Mouse (Mus musculus): ENCODE measurements at regions not wholly inside any gene's neighbourhood (a gene's known extent, or its start where the extent isn't known, plus 50 kb on each side); places are given as distances from the start of the nearest gene placed in this dataset.

DNA sequence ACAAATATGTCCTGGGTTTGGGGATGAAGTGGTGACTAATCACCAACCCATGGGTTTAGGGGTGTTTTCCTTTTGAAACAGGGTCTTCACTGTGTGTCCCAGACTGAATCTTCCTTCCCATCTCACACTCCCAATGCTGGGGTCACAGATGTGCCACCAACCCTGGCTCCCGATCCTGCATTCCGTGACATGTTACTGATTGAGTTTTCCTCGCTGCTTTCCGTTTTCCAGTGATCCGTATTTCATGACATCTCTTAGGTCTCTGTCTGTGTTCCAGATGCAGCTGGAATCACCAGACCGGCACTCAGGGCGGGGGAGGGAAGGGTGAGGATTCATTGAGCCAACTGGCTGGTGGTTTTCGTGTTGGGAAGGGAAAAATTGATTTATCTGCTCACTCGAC, 157.1 kb downstream of the Opa1 start:
- no peak for ATAC-seq (ENCODE audit: low FRiP score, low TSS enrichment)
- H3K27ac ChIP-seq (ENCODE audit: low read depth, low read length): no peak overlapping the region
- 34% methylated on average over 9 of the region's 9 CpGs for WGBS
- no peak overlapping the region for H3K4me2 ChIP-seq (replicated peaks; ENCODE audit: low read depth, low read length)
- no peaks in the 10 kb centered on the region for H3K36me3 ChIP-seq (ENCODE audit: control insufficient read depth, insufficient read depth, low read length)
- H3K9ac ChIP-seq (ENCODE audit: low read depth, low read length): no peak overlapping the region
- H3K27me3 ChIP-seq (ENCODE audit: control insufficient read depth, insufficient read depth, low read length): peaks cover 14% of the 10 kb centered on the region
- H3K4me1 ChIP-seq (ENCODE audit: control insufficient read depth, insufficient read depth, low read length): peaks cover 18% of the 10 kb centered on the region
- no peaks in the 10 kb centered on the region for H3K9me3 ChIP-seq (ENCODE audit: control insufficient read depth, low read length)
- no peak overlapping the region for H3K4me3 ChIP-seq (ENCODE audit: low read length)

DNA sequence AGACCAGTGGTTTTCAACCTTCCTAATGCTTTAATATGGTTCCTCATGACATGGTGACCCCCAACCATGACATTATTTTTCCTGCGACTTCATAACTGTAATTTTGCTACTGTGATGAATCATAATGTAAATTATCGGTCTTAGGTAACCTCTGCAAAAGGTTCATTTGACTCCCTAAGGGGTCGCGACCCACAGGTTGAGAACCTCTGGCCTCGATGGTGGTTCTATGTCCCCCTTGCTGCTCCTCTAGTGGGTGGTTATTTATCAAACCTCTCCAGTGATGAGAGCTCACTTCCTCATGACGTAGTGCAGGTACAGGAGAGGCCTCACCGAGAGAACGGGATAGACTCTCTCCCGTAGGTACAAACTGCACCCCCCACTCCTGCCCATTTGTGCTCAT, 158.9 kb downstream of the Opa1 start:
- H3K36me3 ChIP-seq (ENCODE audit: control insufficient read depth, insufficient read depth, low read length): no peaks in the 10 kb centered on the region
- H3K9me3 ChIP-seq (ENCODE audit: control insufficient read depth, low read length): no peaks in the 10 kb centered on the region
- H3K4me1 ChIP-seq (ENCODE audit: control insufficient read depth, insufficient read depth, low read length): peaks cover 26% of the 10 kb centered on the region
- H3K27ac ChIP-seq (ENCODE audit: low read depth, low read length): no peak overlapping the region
- H3K27me3 ChIP-seq (ENCODE audit: control insufficient read depth, insufficient read depth, low read length): peaks cover 4% of the 10 kb centered on the region
- no peak overlapping the region for H3K4me2 ChIP-seq (replicated peaks; ENCODE audit: low read depth, low read length)
- no peak overlapping the region for H3K9ac ChIP-seq (ENCODE audit: low read depth, low read length)
- ATAC-seq (ENCODE audit: low FRiP score, low TSS enrichment): no peak
- 90% methylated on average over 9 of the region's 9 CpGs for WGBS
- H3K4me3 ChIP-seq (ENCODE audit: low read length): no peak overlapping the region

DNA sequence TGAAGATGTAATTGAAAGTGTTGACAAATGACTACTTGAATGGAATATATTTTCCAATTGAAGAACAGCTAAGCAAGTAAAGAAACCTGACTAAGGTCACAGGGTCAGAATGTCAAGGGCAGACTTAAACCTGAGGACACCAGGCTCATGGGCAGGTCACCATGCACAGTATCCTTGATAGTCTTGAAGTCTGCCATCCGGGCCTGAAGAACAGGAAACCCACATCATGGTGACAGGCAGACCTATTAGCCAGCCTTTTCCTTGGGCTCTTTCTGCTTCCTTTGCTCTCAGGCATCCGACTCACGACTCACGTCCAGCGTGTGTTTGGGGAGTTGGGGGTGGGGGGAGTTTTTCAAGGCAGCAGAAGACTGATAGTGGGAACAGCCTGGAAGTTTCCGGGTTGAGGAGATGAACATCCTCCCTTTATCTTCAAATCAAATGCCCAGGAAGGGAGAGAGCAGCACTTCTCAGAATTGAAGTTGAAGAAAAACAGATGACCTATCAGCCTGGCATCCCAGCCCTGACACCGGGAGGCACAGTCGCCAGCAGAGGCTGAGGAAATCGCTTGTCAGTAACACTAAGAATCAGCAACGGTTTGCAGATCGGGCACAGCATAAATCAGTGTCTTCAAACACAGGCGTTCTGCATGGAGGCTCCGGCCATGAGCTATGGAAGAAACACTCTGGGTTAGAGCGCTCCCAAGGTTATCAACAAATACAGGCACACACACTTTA, 163.5 kb downstream of the Opa1 start:
- H3K4me2 ChIP-seq (replicated peaks; ENCODE audit: low read depth, low read length): no peak overlapping the region
- no peaks in the 10 kb centered on the region for H3K9me3 ChIP-seq (ENCODE audit: control insufficient read depth, low read length)
- WGBS: 6% methylated on average over 14 of the region's 14 CpGs
- 0 out of 2 replicates have a peak, but pooled peaks have one; percentile 57 for ATAC-seq (ENCODE audit: low FRiP score, low TSS enrichment)
- H3K36me3 ChIP-seq (ENCODE audit: control insufficient read depth, insufficient read depth, low read length): no peaks in the 10 kb centered on the region
- no peak overlapping the region for H3K9ac ChIP-seq (ENCODE audit: low read depth, low read length)
- H3K4me3 ChIP-seq (ENCODE audit: low read length): no peak overlapping the region
- no peak overlapping the region for H3K27ac ChIP-seq (ENCODE audit: low read depth, low read length)
- H3K27me3 ChIP-seq (ENCODE audit: control insufficient read depth, insufficient read depth, low read length): no peaks in the 10 kb centered on the region
- H3K4me1 ChIP-seq (ENCODE audit: control insufficient read depth, insufficient read depth, low read length): peaks cover 11% of the 10 kb centered on the region

DNA sequence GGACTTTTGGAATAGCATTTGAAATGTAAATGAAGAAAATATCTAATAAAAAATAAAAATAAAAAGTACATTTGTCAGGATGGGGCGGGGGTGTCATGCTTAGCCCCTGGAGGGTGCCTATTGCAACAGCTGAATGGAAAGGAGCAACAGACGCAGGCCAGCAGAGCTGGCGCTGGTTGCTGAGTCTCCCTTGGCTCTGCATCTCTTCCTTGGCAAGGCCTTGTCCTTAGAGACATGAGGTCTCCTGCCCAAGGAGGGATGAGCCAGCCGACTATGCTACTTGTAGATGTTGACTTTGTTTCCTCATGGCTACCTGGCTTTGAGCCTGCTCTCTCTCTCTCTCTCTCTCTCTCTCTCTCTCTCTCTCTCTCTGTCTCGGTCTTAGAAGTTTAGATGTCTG, 166.4 kb downstream of the Opa1 start:
- Histone ChIP-seq H3K36me3 (ENCODE audit: control insufficient read depth, insufficient read depth, low read length) (no peaks in the 10 kb centered on the region), H3K9me3 (ENCODE audit: control insufficient read depth, low read length) (no peaks in the 10 kb centered on the region), H3K27me3 (ENCODE audit: control insufficient read depth, insufficient read depth, low read length) (no peaks in the 10 kb centered on the region), H3K4me3 (ENCODE audit: low read length) (no peak overlapping the region), H3K4me2 (replicated peaks; ENCODE audit: low read depth, low read length) (no peak overlapping the region), H3K9ac (ENCODE audit: low read depth, low read length) (no peak overlapping the region), H3K27ac (ENCODE audit: low read depth, low read length) (no peak overlapping the region), H3K4me1 (ENCODE audit: control insufficient read depth, insufficient read depth, low read length) (peaks cover 11% of the 10 kb centered on the region)
- ATAC-seq (ENCODE audit: low FRiP score, low TSS enrichment): no peak
- WGBS: 88% methylated on average over 5 of the region's 5 CpGs

DNA sequence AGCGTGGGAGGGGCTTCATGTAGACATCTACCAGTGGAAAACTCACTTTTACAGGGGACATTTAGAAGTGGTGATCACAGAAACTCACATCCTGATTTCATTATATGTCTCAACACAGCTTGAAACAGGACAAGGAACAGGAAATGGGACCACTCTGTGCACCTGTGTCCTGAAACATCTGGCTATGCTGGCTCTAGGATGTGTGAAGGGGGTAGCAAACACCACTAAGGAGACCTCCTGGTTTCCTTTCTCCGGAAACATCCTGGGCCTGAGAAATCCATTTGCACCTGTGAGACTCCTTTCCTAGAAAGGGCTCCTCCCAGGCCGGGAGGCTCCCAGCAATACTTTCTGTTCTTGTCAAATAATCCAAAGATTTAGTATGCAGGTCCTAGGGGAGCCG, 167.1 kb downstream of the Opa1 start:
- H3K36me3 ChIP-seq (ENCODE audit: control insufficient read depth, insufficient read depth, low read length): no peaks in the 10 kb centered on the region
- no peak overlapping the region for H3K4me3 ChIP-seq (ENCODE audit: low read length)
- WGBS: 71% methylated on average over 4 of the region's 4 CpGs
- no peak overlapping the region for H3K9ac ChIP-seq (ENCODE audit: low read depth, low read length)
- H3K27me3 ChIP-seq (ENCODE audit: control insufficient read depth, insufficient read depth, low read length): no peaks in the 10 kb centered on the region
- peaks cover 11% of the 10 kb centered on the region for H3K4me1 ChIP-seq (ENCODE audit: control insufficient read depth, insufficient read depth, low read length)
- H3K27ac ChIP-seq (ENCODE audit: low read depth, low read length): no peak overlapping the region
- no peak overlapping the region for H3K4me2 ChIP-seq (replicated peaks; ENCODE audit: low read depth, low read length)
- ATAC-seq (ENCODE audit: low FRiP score, low TSS enrichment): no peak
- H3K9me3 ChIP-seq (ENCODE audit: control insufficient read depth, low read length): no peaks in the 10 kb centered on the region

- H3K4me3 ChIP-seq (ENCODE audit: low read length): no peak overlapping the region
- H3K4me1 ChIP-seq (ENCODE audit: control insufficient read depth, insufficient read depth, low read length): no peaks in the 10 kb centered on the region
- WGBS: 28% methylated on average over 5 of the region's 5 CpGs
- H3K27ac ChIP-seq (ENCODE audit: low read depth, low read length): no peak overlapping the region
- no peaks in the 10 kb centered on the region for H3K36me3 ChIP-seq (ENCODE audit: control insufficient read depth, insufficient read depth, low read length)
- no peaks in the 10 kb centered on the region for H3K27me3 ChIP-seq (ENCODE audit: control insufficient read depth, insufficient read depth, low read length)
- H3K9ac ChIP-seq (ENCODE audit: low read depth, low read length): no peak overlapping the region
- no peaks in the 10 kb centered on the region for H3K9me3 ChIP-seq (ENCODE audit: control insufficient read depth, low read length)
- H3K4me2 ChIP-seq (replicated peaks; ENCODE audit: low read depth, low read length): no peak overlapping the region
- ATAC-seq (ENCODE audit: low FRiP score, low TSS enrichment): peak; percentile 78; the same call in 1 of the 2 replicates
These were observed 170.0 kb downstream of the Opa1 start for GRCm38 (mm10) chr16:29749167-29749566.

DNA sequence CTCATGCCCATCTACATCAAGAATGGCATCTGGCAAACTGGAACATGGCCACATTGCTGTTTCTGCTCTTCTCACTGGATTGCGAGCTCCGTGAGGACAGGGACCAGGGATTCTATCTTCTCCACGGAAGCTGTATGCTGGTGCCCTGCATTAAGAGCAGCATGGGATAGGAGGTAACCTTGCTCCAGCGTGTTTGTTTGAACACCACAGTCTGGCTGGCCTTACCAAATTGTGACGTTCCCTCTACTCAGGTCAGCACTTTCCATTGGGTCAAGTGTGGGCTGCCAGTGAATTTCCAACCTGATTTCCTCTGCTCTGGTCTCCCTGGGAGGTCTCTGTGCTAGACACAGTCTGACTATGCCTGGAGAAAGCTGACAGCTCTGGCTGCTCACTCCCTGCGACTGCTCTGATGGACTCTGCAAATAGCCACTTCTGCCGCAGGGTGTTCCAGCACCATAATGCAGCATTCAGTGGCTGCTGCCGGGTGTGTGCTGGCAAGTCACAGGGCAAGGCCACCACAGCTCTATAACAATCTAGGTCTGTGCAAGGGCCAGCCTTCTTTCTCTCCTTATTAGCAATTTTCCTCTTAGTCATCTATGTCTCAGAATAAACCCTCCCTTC, 175.6 kb downstream of the Opa1 start:
- H3K9ac ChIP-seq (ENCODE audit: low read depth, low read length): no peak overlapping the region
- H3K4me2 ChIP-seq (replicated peaks; ENCODE audit: low read depth, low read length): no peak overlapping the region
- ATAC-seq (ENCODE audit: low FRiP score, low TSS enrichment): no peak; the same call in 1 of the 2 replicates
- WGBS: 47% methylated on average over 8 of the region's 8 CpGs
- H3K9me3 ChIP-seq (ENCODE audit: control insufficient read depth, low read length): 0 out of 2 replicates have a peak, but pooled peaks cover 4% of the 10 kb centered on the region
- no peak overlapping the region for H3K4me3 ChIP-seq (ENCODE audit: low read length)
- H3K36me3 ChIP-seq (ENCODE audit: control insufficient read depth, insufficient read depth, low read length): no peaks in the 10 kb centered on the region
- no peaks in the 10 kb centered on the region; the same call in 1 of the 2 replicates for H3K27me3 ChIP-seq (ENCODE audit: control insufficient read depth, insufficient read depth, low read length)
- peaks cover 12% of the 10 kb centered on the region; the same call in 1 of the 2 replicates for H3K4me1 ChIP-seq (ENCODE audit: control insufficient read depth, insufficient read depth, low read length)
- H3K27ac ChIP-seq (ENCODE audit: low read depth, low read length): no peak overlapping the region

DNA sequence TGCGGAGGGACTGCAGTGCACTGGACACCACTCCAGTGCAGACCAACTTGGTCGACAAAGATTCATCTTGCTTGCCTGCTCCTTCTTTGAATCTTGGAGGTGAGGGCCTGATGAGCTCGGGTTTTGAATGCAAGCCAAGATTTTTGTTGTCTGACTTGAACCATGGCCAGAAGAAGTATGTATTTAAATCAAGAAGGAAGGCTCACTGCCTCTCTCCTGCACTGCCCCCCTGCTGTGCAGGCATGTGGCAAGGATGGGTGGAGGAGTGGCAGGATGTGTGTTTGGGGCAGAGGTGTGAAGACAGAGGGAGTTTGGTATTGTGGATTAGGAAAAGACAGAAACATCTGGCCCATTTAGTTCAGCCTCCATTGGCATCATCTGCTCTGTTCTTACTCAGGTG, 179.1 kb downstream of the Opa1 start:
- Histone ChIP-seq H3K9ac (ENCODE audit: low read depth, low read length) (no peak overlapping the region), H3K27ac (ENCODE audit: low read depth, low read length) (no peak overlapping the region), H3K27me3 (ENCODE audit: control insufficient read depth, insufficient read depth, low read length) (no peaks in the 10 kb centered on the region; the same call in 1 of the 2 replicates), H3K4me3 (ENCODE audit: low read length) (no peak overlapping the region), H3K4me2 (replicated peaks; ENCODE audit: low read depth, low read length) (no peak overlapping the region), H3K36me3 (ENCODE audit: control insufficient read depth, insufficient read depth, low read length) (no peaks in the 10 kb centered on the region), H3K9me3 (ENCODE audit: control insufficient read depth, low read length) (0 out of 2 replicates have a peak, but pooled peaks cover 4% of the 10 kb centered on the region), H3K4me1 (ENCODE audit: control insufficient read depth, insufficient read depth, low read length) (peaks cover 23% of the 10 kb centered on the region)
- WGBS: 69% methylated on average over 3 of the region's 3 CpGs
- ATAC-seq (ENCODE audit: low FRiP score, low TSS enrichment): no peak

- H3K4me1 ChIP-seq (ENCODE audit: control insufficient read depth, insufficient read depth, low read length): peaks cover 23% of the 10 kb centered on the region
- no peaks in the 10 kb centered on the region; the same call in 1 of the 2 replicates for H3K27me3 ChIP-seq (ENCODE audit: control insufficient read depth, insufficient read depth, low read length)
- H3K9ac ChIP-seq (ENCODE audit: low read depth, low read length): no peak overlapping the region
- no peak overlapping the region for H3K27ac ChIP-seq (ENCODE audit: low read depth, low read length)
- 0 out of 2 replicates have a peak, but pooled peaks cover 4% of the 10 kb centered on the region for H3K9me3 ChIP-seq (ENCODE audit: control insufficient read depth, low read length)
- 85% methylated on average over 3 of the region's 3 CpGs for WGBS
- no peak overlapping the region for H3K4me2 ChIP-seq (replicated peaks; ENCODE audit: low read depth, low read length)
- ATAC-seq (ENCODE audit: low FRiP score, low TSS enrichment): no peak
- H3K36me3 ChIP-seq (ENCODE audit: control insufficient read depth, insufficient read depth, low read length): no peaks in the 10 kb centered on the region
- no peak overlapping the region for H3K4me3 ChIP-seq (ENCODE audit: low read length)
These were observed 180.3 kb downstream of the Opa1 start for GRCm38 (mm10) chr16:29759416-29759815.

Data from kidney, embryonic 14.5 days (tissue).